Mouse (Mus musculus) forebrain, postnatal 0 days (tissue): ENCODE measurements around the gene Ccdc33. TPM values are rescaled to one million over a fixed set of nuclear protein-coding genes. Genes with fewer than 3 reads are reported as not detected.
A peak's percentile ranks its signal among the peaks of the same experiment; 100 is the strongest.

Source experiments
- ATAC-seq: fragments of 200-750 bp; cut with Nextera tagmentation; 2 replicates; pipeline ENCODE4 v1.8.0; 2017; ENCODE audit warnings: mild to moderate bottlenecking, moderate library complexity
- DNase-seq: peaks from one replicate; pipeline ENCODE4 v3.0.0-alpha.2; 2015
- H3K27ac ChIP-seq: fragments of 300-500 bp; sonication (generic); 2 replicates; pipeline ENCODE4 v1.5.1; 2014; ENCODE audit warnings: low read depth, mild to moderate bottlenecking, antibody characterized with exemption, low read length, moderate library complexity, mixed read lengths
- H3K27me3 ChIP-seq: fragments of 300-500 bp; sonication (generic); 2 replicates; pipeline ENCODE4 v1.6.1; 2014; ENCODE audit warnings: mild to moderate bottlenecking, low read length, mixed read lengths; ENCODE audit not compliant: insufficient read depth
- H3K36me3 ChIP-seq: fragments of 300-500 bp; sonication (generic); 2 replicates; pipeline ENCODE4 v1.6.1; 2014; ENCODE audit warnings: mild to moderate bottlenecking, moderate library complexity; ENCODE audit not compliant: insufficient read depth
- H3K4me1 ChIP-seq: fragments of 300-500 bp; sonication (generic); 2 replicates; pipeline ENCODE4 v1.6.1; 2014; ENCODE audit warnings: antibody characterized with exemption; ENCODE audit not compliant: insufficient read depth
- H3K4me2 ChIP-seq: fragments of 300-500 bp; sonication (generic); 2 replicates; pipeline ENCODE4 v1.6.1; 2014; ENCODE audit warnings: low read depth, mild to moderate bottlenecking, moderate library complexity
- H3K4me3 ChIP-seq: fragments of 300-500 bp; sonication (generic); 2 replicates; pipeline ENCODE4 v1.5.1; 2014; ENCODE audit warnings: low read depth, low read length, mixed read lengths
- H3K9ac ChIP-seq: fragments of 300-500 bp; sonication (generic); 2 replicates; pipeline ENCODE4 v1.6.1; 2014; ENCODE audit warnings: mild to moderate bottlenecking
- H3K9me3 ChIP-seq: fragments of 300-500 bp; sonication (generic); 2 replicates; pipeline ENCODE4 v1.6.1; 2016; ENCODE audit warnings: low read length
- CTCF ChIP-seq: sonication (generic); IDR thresholded peaks from 2 replicates; pipeline ENCODE4 v1.5.1; 2016; ENCODE audit warnings: antibody characterized with exemption, control low read depth, low read depth
- whole genome bisulfite sequencing: fragments of 180-500 bp; shearing (Covaris S2); extraction: QIAGEN DNeasy Blood & Tissue Kit; methylation state at CpG from one replicate; pipeline ENCODE4 v1.1.7; 2014; 5-methylcytosine and 5-hydroxymethylcytosine counted together
- polyA plus RNA-seq: library from polyadenylated mRNA; unstranded; fragments of >200 nt; fragmentation: Nextera tagmentation; extraction: Ambion mirVana; gene quantifications from 2 replicates; pipeline ENCODE4 v1.2.1, GENCODE M21; 2015
- total RNA-seq: library from RNA; depleted of rRNA; stranded (reverse); fragments of >200 nt; gene quantifications from 2 replicates; pipeline ENCODE4 v1.2.3, GENCODE M21; 2014

Gene Ccdc33
- total and polyA plus RNA-seq, 2 experiments from 2014 or later: 1.1 to 3.0 TPM

- DNase-seq: peak; percentile 54
- peak; percentile 50 for ATAC-seq
- no peak for TF ChIP-seq CTCF
- Histone ChIP-seq H3K4me1 (0 out of 2 replicates have a peak, but pooled peaks cover 10% of the 10 kb centered on the region), H3K27ac (no peak overlapping the region), H3K4me3 (no peak overlapping the region), H3K9ac (no peak overlapping the region), H3K36me3 (no peaks in the 10 kb centered on the region), H3K27me3 (no peaks in the 10 kb centered on the region), H3K4me2 (no peak overlapping the region), H3K9me3 (no peaks in the 10 kb centered on the region)
- WGBS: 35% methylated on average over 2 of the region's 2 CpGs
These were observed 105.7 kb downstream of the Ccdc33 start for GRCm38 (mm10) chr9:58012935-58013334.

GRCm38 (mm10) chr9:58012486-58012885 lies 106.1 kb downstream of the Ccdc33 start:
- no peak for ATAC-seq
- Histone ChIP-seq H3K4me1 (0 out of 2 replicates have a peak, but pooled peaks cover 10% of the 10 kb centered on the region), H3K9me3 (no peaks in the 10 kb centered on the region), H3K4me2 (no peak overlapping the region), H3K27me3 (no peaks in the 10 kb centered on the region), H3K36me3 (no peaks in the 10 kb centered on the region), H3K4me3 (no peak overlapping the region), H3K9ac (no peak overlapping the region), H3K27ac (no peak overlapping the region)
- no peak for DNase-seq
- WGBS: 61% methylated on average over 2 of the region's 2 CpGs
- TF ChIP-seq CTCF: no peak

- no peak for ATAC-seq
- H3K4me1 ChIP-seq: 0 out of 2 replicates have a peak, but pooled peaks cover 10% of the 10 kb centered on the region
- H3K9ac ChIP-seq: no peak overlapping the region
- DNase-seq: no peak
- no peaks in the 10 kb centered on the region for H3K27me3 ChIP-seq
- no peaks in the 10 kb centered on the region for H3K9me3 ChIP-seq
- no peaks in the 10 kb centered on the region for H3K36me3 ChIP-seq
- WGBS: 92% methylated on average over 8 of the region's 8 CpGs
- no peak overlapping the region for H3K4me2 ChIP-seq
- no peak overlapping the region for H3K4me3 ChIP-seq
- H3K27ac ChIP-seq: no peak overlapping the region
- no peak for TF ChIP-seq CTCF
These were observed 107.1 kb downstream of the Ccdc33 start for GRCm38 (mm10) chr9:58011552-58011951.

- 0 out of 2 replicates have a peak, but pooled peaks cover 10% of the 10 kb centered on the region for H3K4me1 ChIP-seq
- TF ChIP-seq CTCF: no peak
- no peak for DNase-seq
- no peak overlapping the region for H3K4me3 ChIP-seq
- H3K36me3 ChIP-seq: no peaks in the 10 kb centered on the region
- WGBS: 57% methylated on average over 7 of the region's 7 CpGs
- H3K9me3 ChIP-seq: no peaks in the 10 kb centered on the region
- H3K27ac ChIP-seq: no peak overlapping the region
- H3K4me2 ChIP-seq: no peak overlapping the region
- H3K27me3 ChIP-seq: no peaks in the 10 kb centered on the region
- no peak for ATAC-seq
- no peak overlapping the region for H3K9ac ChIP-seq
These were observed 107.6 kb downstream of the Ccdc33 start for GRCm38 (mm10) chr9:58011027-58011426.

GRCm38 (mm10) chr9:58009588-58009987 lies 109.0 kb downstream of the Ccdc33 start:
- ATAC-seq (peak; percentile 6; the same call in 1 of the 2 replicates), DNase-seq (peak; percentile 21)
- Histone ChIP-seq H3K4me2 (no peak overlapping the region), H3K9ac (no peak overlapping the region), H3K4me3 (no peak overlapping the region), H3K36me3 (no peaks in the 10 kb centered on the region), H3K27me3 (no peaks in the 10 kb centered on the region), H3K27ac (0 out of 2 replicates have a peak overlapping the region, but pooled peaks have one; percentile 36), H3K4me1 (0 out of 2 replicates have a peak, but pooled peaks cover 10% of the 10 kb centered on the region), H3K9me3 (no peaks in the 10 kb centered on the region)
- peak; percentile 33 for TF ChIP-seq CTCF
- WGBS: 47% methylated on average over 3 of the region's 3 CpGs

GRCm38 (mm10) chr9:58009015-58009362 lies 109.6 kb downstream of the Ccdc33 start:
- Histone ChIP-seq H3K27ac (peak overlapping the region; percentile 73), H3K4me2 (peak overlapping the region; percentile 24), H3K9me3 (no peaks in the 10 kb centered on the region), H3K4me1 (0 out of 2 replicates have a peak, but pooled peaks cover 10% of the 10 kb centered on the region), H3K36me3 (no peaks in the 10 kb centered on the region), H3K27me3 (no peaks in the 10 kb centered on the region), H3K9ac (peak overlapping the region; percentile 41; the same call in 1 of the 2 replicates), H3K4me3 (no peak overlapping the region)
- TF ChIP-seq CTCF: no peak
- DNase-seq (peak; percentile 87), ATAC-seq (peak; percentile 95)
- 3% methylated on average over 6 of the region's 6 CpGs for WGBS

GRCm38 (mm10) chr9:58008336-58009014 lies 110.1 kb downstream of the Ccdc33 start:
- H3K9ac ChIP-seq: peak overlapping the region; percentile 41
- 50% methylated on average over 12 of the region's 12 CpGs for WGBS
- H3K9me3 ChIP-seq: no peaks in the 10 kb centered on the region
- H3K4me1 ChIP-seq: 0 out of 2 replicates have a peak, but pooled peaks cover 10% of the 10 kb centered on the region
- DNase-seq (no peak), ATAC-seq (peak; percentile 62)
- H3K4me3 ChIP-seq: no peak overlapping the region
- H3K27ac ChIP-seq: peak overlapping the region; percentile 73
- no peaks in the 10 kb centered on the region for H3K27me3 ChIP-seq
- peak overlapping the region; percentile 24 for H3K4me2 ChIP-seq
- no peak for TF ChIP-seq CTCF
- H3K36me3 ChIP-seq: no peaks in the 10 kb centered on the region
